Comparison of ENCODE assay signal across 8 mouse cellular contexts in the genomic region with DNA sequence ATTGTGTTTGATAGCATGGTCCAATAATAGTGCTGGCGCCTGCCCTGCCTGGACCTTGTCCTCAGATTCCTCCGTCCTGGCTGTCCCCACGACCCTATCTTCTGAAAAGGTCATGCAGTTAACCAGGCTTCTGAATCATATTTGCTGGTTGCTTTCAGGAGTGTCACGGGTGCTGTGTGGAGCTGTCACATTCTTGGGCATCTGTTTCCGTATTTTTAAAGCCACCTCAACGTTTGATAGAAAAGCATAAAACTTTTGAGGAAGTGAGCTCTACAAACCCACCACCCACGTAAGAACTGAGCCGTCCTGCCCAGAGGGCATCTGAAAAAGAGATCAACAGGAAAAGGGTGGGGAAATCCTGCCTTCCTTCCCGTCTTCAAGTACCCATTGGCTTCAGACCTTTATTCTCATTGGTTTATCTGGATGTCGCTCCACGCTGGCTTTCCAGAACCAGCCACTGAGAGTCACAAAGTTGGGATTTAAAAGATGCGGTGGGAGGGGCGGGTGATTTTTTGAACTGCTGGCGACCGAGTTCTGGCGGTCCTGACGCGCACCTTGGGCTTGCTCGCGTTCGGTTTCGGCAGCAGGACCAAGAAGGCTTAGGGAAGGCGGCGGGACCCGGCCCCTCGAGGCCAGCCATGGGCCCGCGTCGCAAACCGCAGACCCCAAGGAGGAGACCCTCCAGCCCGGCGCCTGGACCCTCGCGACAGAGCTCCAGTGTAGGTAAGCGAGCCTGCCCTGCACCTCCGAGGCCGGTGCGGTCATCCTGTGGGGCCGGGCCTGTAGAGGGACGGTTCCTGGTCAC. TPM values are rescaled to one million over a fixed set of nuclear protein-coding genes. Genes with fewer than 3 reads are reported as not detected.
DNase-seq lines count a peak whose midpoint lies in the region; ATAC-seq and TF ChIP-seq lines count a peak whose summit lies in the region.

A gene (plus strand): TSS at position 387 of the 805 bp plus-strand sequence.

- no peaks in the 10 kb centered on the region for H3K9me3 ChIP-seq in ES-E14 (ENCODE audit: control insufficient read depth, insufficient read depth, low read depth, low read length)
- no peaks in the 10 kb centered on the region for H3K9me3 ChIP-seq in forebrain, embryonic 15.5 days

- intact Hi-C loops in heart, postnatal 25 days (cut with DNase I): no loop called here

- TF ChIP-seq CTCF in lung, adult 2 months (IDR thresholded peaks at IDR 0.05; ENCODE audit: insufficient read depth, low read length): no peak

- peak within 1 kb of the TSS; percentile 82 for H3K27ac ChIP-seq in ES-E14 (ENCODE audit: insufficient read depth, low read depth, low read length, poor library complexity, severe bottlenecking)
- H3K27ac ChIP-seq in forebrain, embryonic 15.5 days (replicated peaks): peak within 1 kb of the TSS; percentile 50

- in situ Hi-C loops in ES-E14 (cut with MboI; ENCODE audit: low sequenced_read_pairs in 2 of 2, unreplicated experiment in 2 of 2): no loop called here

- peaks cover 19% of the 10 kb centered on the region for H3K36me3 ChIP-seq in ES-E14 (ENCODE audit: control insufficient read depth, insufficient read depth, low read length, poor library complexity, severe bottlenecking)
- no peaks in the 10 kb centered on the region for H3K36me3 ChIP-seq in forebrain, embryonic 15.5 days

- peak within 1 kb of the TSS; percentile 99 for H3K4me3 ChIP-seq in ES-E14 (ENCODE audit: insufficient read depth in 1 of 2, low read depth in 1 of 2, low read length in 2 of 2, poor library complexity in 1 of 2, severe bottlenecking in 1 of 2)
- H3K4me3 ChIP-seq in forebrain, embryonic 15.5 days: peak within 1 kb of the TSS; percentile 76
- peak within 1 kb of the TSS; percentile 71 for H3K4me3 ChIP-seq in lung, adult 2 months (replicated peaks; ENCODE audit: extremely low read depth, low read depth, low read length)

- TF ChIP-seq POLR2A in lung, adult 2 months (IDR thresholded peaks at IDR 0.05; ENCODE audit: borderline replicate concordance, extremely low read depth, low read depth, low read length): peak; percentile 81; the same call in 1 of the 2 replicates

- under 1% methylated on average over 40 of the region's 40 CpGs for WGBS in forebrain, embryonic 15.5 days
- WGBS in lung, adult 2 months: under 1% methylated on average over 40 of the region's 40 CpGs

- DNase-seq in ES-E14 (ENCODE audit: low read depth, low spot score): peak; percentile 93
- peak; percentile 91 for DNase-seq in cerebellum, adult 11-12 months
- peak; percentile 88 for DNase-seq in heart, postnatal 25 days (ENCODE audit: low spot score)
- peak; percentile 84 to 98 for DNase-seq in layer of hippocampus, adult 18-20 months (ENCODE audit: low spot score in 2 of 2)
- DNase-seq in lung, adult 2 months: peak; percentile 82
- DNase-seq in thymus, adult 18-20 months: peak; percentile 72 to 90

- peak; percentile 97 for ATAC-seq in forebrain, embryonic 15.5 days (replicated peaks)
- peak; percentile 95 for ATAC-seq in neutrophil, adult 5-6 weeks (ENCODE audit: extremely low read depth, insufficient number of reproducible peaks, low FRiP score, poor library complexity, severe bottlenecking)

- no peaks in the 10 kb centered on the region for H3K27me3 ChIP-seq in forebrain, embryonic 15.5 days

- H3K9ac ChIP-seq in ES-E14 (ENCODE audit: insufficient read depth, low read depth, low read length, poor library complexity, severe bottlenecking): peak within 1 kb of the TSS; percentile 99
- peak within 1 kb of the TSS; percentile 61 for H3K9ac ChIP-seq in forebrain, embryonic 15.5 days (replicated peaks)

- H3K4me1 ChIP-seq in ES-E14 (ENCODE audit: control insufficient read depth in 2 of 2, insufficient read depth in 2 of 2, low read length in 2 of 2, poor library complexity in 1 of 2): peaks cover 0 to 9% of the 10 kb centered on the region in 2 experiments; a peak in 2 of 4 replicates
- H3K4me1 ChIP-seq in forebrain, embryonic 15.5 days: peaks cover 28% of the 10 kb centered on the region
- peaks cover 2% of the 10 kb centered on the region; the same call in 1 of the 2 replicates for H3K4me1 ChIP-seq in lung, adult 2 months (ENCODE audit: control insufficient read depth, insufficient read depth, low read length)

- peak within 1 kb of the TSS; percentile 78 for H3K4me2 ChIP-seq in forebrain, embryonic 15.5 days (replicated peaks)

TF ChIP-seq in ES-E14, 5 proteins besides CTCF, POLR2A, EP300 and RAD21:
- TF ChIP-seq CHD2 (IDR thresholded peaks at IDR 0.05; ENCODE audit: low read depth, low read length): peak; percentile 89
- no peak for TF ChIP-seq MAFK (IDR thresholded peaks at IDR 0.05; ENCODE audit: insufficient read depth, low read depth, low read length)
- no peak for TF ChIP-seq ZC3H11A (IDR thresholded peaks at IDR 0.05; ENCODE audit: borderline replicate concordance, low read depth, low read length)
- no peak for TF ChIP-seq ZNF384 (IDR thresholded peaks at IDR 0.05; ENCODE audit: low read depth, low read length)
- no peak for TF ChIP-seq HCFC1 (IDR thresholded peaks at IDR 0.05; ENCODE audit: borderline replicate concordance, insufficient read depth, low read length)

RNA-seq across cellular contexts. Expression of the gene that starts here (rescaled TPM):
- 102 and 146 TPM in 2 replicates for total RNA-seq in ES-E14 (2012; rRNA removed)
- 128 and 151 TPM in 2 replicates for polyA plus RNA-seq in forebrain, embryonic 15.5 days (2015; fragmentation: Nextera tagmentation; extraction: Ambion mirVana)
- 10 to 100 TPM; 42.0 to 43.0 TPM for total RNA-seq in heart, postnatal 25 days (2021)
- total RNA-seq in layer of hippocampus, adult 18-20 months (2021): 1 to 10 TPM; 3.5 to 4.6 TPM
- 12.2 and 13.8 TPM in 2 replicates for polyA plus RNA-seq in lung, adult 2 months (2012; rRNA removed)
- total RNA-seq in neutrophil, adult 5-6 weeks (2017): 56.1 and 56.7 TPM in 2 replicates

Comparison
In these comparisons a context has a peak if more than half of its experiments do, and no peak if none do; other contexts are left out.
1. Peak in every context shown above with its lines: DNase-seq, ATAC-seq, H3K4me3 ChIP-seq and H3K27ac ChIP-seq.
2. RNA of the gene that starts here (total RNA-seq): 102 to 146 TPM in ES-E14, 56.1 to 56.7 TPM in neutrophil, adult 5-6 weeks and 42.0 to 43.0 TPM in heart, postnatal 25 days; 3.5 to 4.6 TPM in layer of hippocampus, adult 18-20 months; every median in the first group is over 4 times any median in the second.